Mouse (Mus musculus): ENCODE measurements around the gene Carns1.

GRCm38 (mm10) chr19:4114551-4114950 lies 60.7 kb downstream of the Carns1 start:
- TF ChIP-seq ZC3H11A (IDR thresholded peaks at IDR 0.05; ENCODE audit: low read depth, low read length): no peak
- TF ChIP-seq POLR2A (IDR thresholded peaks at IDR 0.05; ENCODE audit: control insufficient read depth in 1 of 2, insufficient read depth in 1 of 2, low read depth in 1 of 2, low read length in 2 of 2, poor library complexity in 1 of 2): no peak
- no peak for TF ChIP-seq GABPA (IDR thresholded peaks at IDR 0.05; ENCODE audit: low read depth, low read length)
- no peak for TF ChIP-seq EP300 (IDR thresholded peaks at IDR 0.05; ENCODE audit: low read depth in 1 of 2, low read length in 2 of 2)
- TF ChIP-seq ETS1 (IDR thresholded peaks at IDR 0.05; ENCODE audit: low read depth, low read length): no peak
- no peak for TF ChIP-seq CTCF (IDR thresholded peaks at IDR 0.05 in 2 of 3, conservative IDR thresholded peaks at IDR 0.05 in 1 of 3; ENCODE audit: control insufficient read depth in 1 of 3, insufficient read depth in 1 of 3, low read depth in 2 of 3, low read length in 3 of 3, poor library complexity in 1 of 3, severe bottlenecking in 1 of 3)
- TF ChIP-seq CHD2 (IDR thresholded peaks at IDR 0.05; ENCODE audit: low read length): no peak
- TF ChIP-seq MAX (IDR thresholded peaks at IDR 0.05; ENCODE audit: low read length): no peak
- no peak for TF ChIP-seq UBTF (IDR thresholded peaks at IDR 0.05; ENCODE audit: borderline replicate concordance, insufficient read depth, low read depth, low read length)

Measured in MEL (cell line).